Mouse (Mus musculus): Measurements from ENCODE around the gene Itpa.

DNA sequence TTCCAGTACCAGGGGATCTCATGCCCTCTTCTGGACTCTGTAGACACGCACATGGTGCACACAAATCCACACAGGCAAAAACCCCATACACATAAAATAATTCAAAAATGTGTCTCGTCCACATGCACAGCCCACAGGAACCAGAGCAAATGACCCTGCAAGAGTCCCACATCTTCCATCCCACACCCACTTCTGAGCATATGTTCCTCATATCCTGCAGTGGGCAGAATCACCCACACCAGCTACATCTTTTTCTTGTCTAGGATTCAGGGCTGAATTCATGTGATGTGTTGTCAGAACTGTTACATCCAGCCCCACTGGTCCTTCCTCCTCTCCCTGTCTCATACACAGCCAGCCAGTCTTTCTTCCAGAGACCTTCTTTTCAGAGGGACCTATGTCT is 14.1 kb upstream of the Itpa start:
- TF ChIP-seq CTCF (IDR thresholded peaks at IDR 0.05; ENCODE audit: control insufficient read depth, insufficient read depth, insufficient read length) (no peak), USF1 (IDR thresholded peaks at IDR 0.05; ENCODE audit: low read depth) (no peak), MAX (IDR thresholded peaks at IDR 0.05) (no peak), CEBPB (IDR thresholded peaks at IDR 0.05; ENCODE audit: low read depth) (no peak), MYOG (IDR thresholded peaks at IDR 0.05; ENCODE audit: control insufficient read depth, extremely low read depth, insufficient read length) (no peak), FOSL1 (IDR thresholded peaks at IDR 0.05; ENCODE audit: insufficient read depth, low read length, poor library complexity, severe bottlenecking) (no peak), MYOD1 (IDR thresholded peaks at IDR 0.05; ENCODE audit: control insufficient read depth, insufficient read length, low read depth) (no peak)

All from C2C12 (cell line).